Mouse (Mus musculus) erythroblast, embryonic 14.5 days (primary cell): Measurements from ENCODE around the gene AY074887.

Experiments used
- GATA1 ChIP-seq: IDR thresholded peaks from 2 replicates; pipeline ENCODE4 v1.6.1; 2012; ENCODE audit warnings: low read length, inconsistent platforms, mixed read lengths
- TAL1 ChIP-seq: IDR thresholded peaks from 3 replicates; pipeline ENCODE4 v1.6.1; 2012; ENCODE audit warnings: low read length, inconsistent platforms, mixed read lengths

- no peak for TF ChIP-seq TAL1
- no peak for TF ChIP-seq GATA1
These were observed 8.7 kb downstream of the AY074887 start for GRCm38 (mm10) chr9:54942071-54942470.
